8 mouse cellular contexts compared by ENCODE assay signal in genomic region chr2:75659629-75659960, GRCm38 (mm10). TPM values are rescaled to one million over a fixed set of nuclear protein-coding genes. Genes with fewer than 3 reads are reported as not detected.
A peak's percentile ranks its signal among the peaks of the same experiment; 100 is the strongest.
DNase-seq lines count a peak whose midpoint lies in the region; ATAC-seq and TF ChIP-seq lines count a peak whose summit lies in the region.

No protein-coding gene starts in this region.

- H3K27me3 ChIP-seq in MEL (ENCODE audit: control insufficient read depth in 1 of 2, insufficient read depth in 2 of 2, low read length in 2 of 2), result no peaks in the 10 kb centered on the region
- H3K27me3 ChIP-seq in hindbrain, embryonic 10.5 days (ENCODE audit: insufficient read depth, poor library complexity, severe bottlenecking), result no peaks in the 10 kb centered on the region
- no peaks in the 10 kb centered on the region for H3K27me3 ChIP-seq in lung, postnatal 0 days (replicated peaks; ENCODE audit: insufficient read depth, low read length)

- ATAC-seq in frontal cortex, adult (ENCODE audit: low TSS enrichment), result peak; percentile 75
- peak; percentile 77 for ATAC-seq in lung, postnatal 0 days

- no peaks in the 10 kb centered on the region for H3K9me3 ChIP-seq in MEL (replicated peaks; ENCODE audit: insufficient read depth, low read length)
- H3K9me3 ChIP-seq in hindbrain, embryonic 10.5 days, result no peaks in the 10 kb centered on the region
- no peaks in the 10 kb centered on the region for H3K9me3 ChIP-seq in lung, postnatal 0 days (ENCODE audit: low read length)

- peaks cover 30 to 44% of the 10 kb centered on the region in 2 experiments for H3K36me3 ChIP-seq in MEL (ENCODE audit: control insufficient read depth in 1 of 2, insufficient read depth in 2 of 2, low read length in 2 of 2)
- peaks cover 37% of the 10 kb centered on the region for H3K36me3 ChIP-seq in hindbrain, embryonic 10.5 days
- peaks cover 18% of the 10 kb centered on the region for H3K36me3 ChIP-seq in lung, postnatal 0 days (ENCODE audit: insufficient read depth, low read length)

- peak overlapping the region; percentile 84 to 98 for H3K4me3 ChIP-seq in MEL (ENCODE audit: control insufficient read depth in 1 of 2, insufficient read depth in 1 of 2, low read depth in 2 of 2, low read length in 2 of 2)
- H3K4me3 ChIP-seq in hindbrain, embryonic 10.5 days, result peak overlapping the region; percentile 96
- peak overlapping the region; percentile 97 for H3K4me3 ChIP-seq in lung, postnatal 0 days (ENCODE audit: low read depth, low read length)

- peak overlapping the region; percentile 100 for H3K9ac ChIP-seq in MEL (ENCODE audit: control insufficient read depth, low read depth, low read length, poor library complexity, severe bottlenecking)
- peak overlapping the region; percentile 97 for H3K9ac ChIP-seq in lung, postnatal 0 days (replicated peaks; ENCODE audit: low read depth)

- peak in 1 of 2 experiments; percentile 45; a peak in 1 of 4 replicates for TF ChIP-seq POLR2A in MEL (IDR thresholded peaks at IDR 0.05; ENCODE audit: control insufficient read depth in 1 of 2, insufficient read depth in 1 of 2, low read depth in 1 of 2, low read length in 2 of 2, poor library complexity in 1 of 2)

- H3K79me2 ChIP-seq in MEL (ENCODE audit: control insufficient read depth, insufficient read depth, low read length, poor library complexity), result peaks cover 49% of the 10 kb centered on the region

- peak overlapping the region; percentile 97 for H3K27ac ChIP-seq in MEL (ENCODE audit: control insufficient read depth, low read depth, low read length)
- peak overlapping the region; percentile 100 for H3K27ac ChIP-seq in hindbrain, embryonic 10.5 days
- peak overlapping the region; percentile 99 for H3K27ac ChIP-seq in lung, postnatal 0 days (ENCODE audit: low read length)

- TF ChIP-seq RAD21 in MEL (IDR thresholded peaks at IDR 0.05; ENCODE audit: low read depth, low read length), result no peak

- WGBS in hindbrain, embryonic 10.5 days, result under 1% methylated on average over 47 of the region's 47 CpGs
- under 1% methylated on average over 31 of the region's 47 CpGs for WGBS in lung, postnatal 0 days

- no peak for TF ChIP-seq EP300 in MEL (IDR thresholded peaks at IDR 0.05; ENCODE audit: low read depth in 1 of 2, low read length in 2 of 2)
- TF ChIP-seq EP300 in lung, postnatal 0 days (IDR thresholded peaks at IDR 0.05), result no peak

- no peak for TF ChIP-seq CTCF in MEL (IDR thresholded peaks at IDR 0.05 in 2 of 3, conservative IDR thresholded peaks at IDR 0.05 in 1 of 3; ENCODE audit: control insufficient read depth in 1 of 3, insufficient read depth in 1 of 3, low read depth in 2 of 3, low read length in 3 of 3, poor library complexity in 1 of 3, severe bottlenecking in 1 of 3)
- TF ChIP-seq CTCF in lung, postnatal 0 days (IDR thresholded peaks at IDR 0.05), result no peak

- peaks cover 3 to 15% of the 10 kb centered on the region in 2 experiments for H3K4me1 ChIP-seq in MEL (ENCODE audit: control insufficient read depth in 1 of 2, insufficient read depth in 2 of 2, low read length in 2 of 2)
- H3K4me1 ChIP-seq in hindbrain, embryonic 10.5 days (replicated peaks), result peaks cover 20% of the 10 kb centered on the region
- H3K4me1 ChIP-seq in lung, postnatal 0 days (ENCODE audit: insufficient read depth, low read depth, low read length), result peaks cover 9% of the 10 kb centered on the region; the same call in 1 of the 2 replicates

- DNase-seq in MEL (ENCODE audit: low read depth, low spot score), result peak; percentile 80
- DNase-seq in cerebellum, adult 9-10 months, result peak; percentile 89
- peak; percentile 88 for DNase-seq in hindbrain, embryonic 10.5 days (ENCODE audit: low spot score)
- peak; percentile 93 to 96 for DNase-seq in layer of hippocampus, postnatal 10 days (ENCODE audit: low spot score in 2 of 2)
- DNase-seq in lung, postnatal 0 days (ENCODE audit: low spot score), result peak; percentile 94
- DNase-seq in ovary, postnatal 10 days (ENCODE audit: low spot score), result peak; percentile 76
- DNase-seq in thymus, postnatal 0 days (ENCODE audit: low spot score), result peak; percentile 92

- peak overlapping the region; percentile 53 for H3K4me2 ChIP-seq in lung, postnatal 0 days (replicated peaks; ENCODE audit: low read depth, low read length)

TF ChIP-seq in MEL, 35 proteins besides CTCF, POLR2A, EP300 and RAD21:
- TF ChIP-seq ZMIZ1 (IDR thresholded peaks at IDR 0.05; ENCODE audit: low read depth, low read length) (no peak), POLR2AphosphoS2 (IDR thresholded peaks at IDR 0.05; ENCODE audit: low read length) (peak; percentile 55; the same call in 1 of the 2 replicates), NELFE (IDR thresholded peaks at IDR 0.05; ENCODE audit: low read depth, low read length) (no peak; the same call in 1 of the 2 replicates), POLR2AphosphoS5 (IDR thresholded peaks at IDR 0.05; ENCODE audit: borderline replicate concordance, low read depth, low read length) (no peak), JUND (IDR thresholded peaks at IDR 0.05; ENCODE audit: low read depth, low read length) (no peak), CHD2 (IDR thresholded peaks at IDR 0.05; ENCODE audit: low read length) (no peak), USF1 (IDR thresholded peaks at IDR 0.05; ENCODE audit: low read depth, low read length) (no peak), MAZ (IDR thresholded peaks at IDR 0.05; ENCODE audit: low read depth, low read length) (no peak; the same call in 1 of the 2 replicates), TCF12 (IDR thresholded peaks at IDR 0.05; ENCODE audit: low read depth, low read length) (peak; percentile 32), HCFC1 (IDR thresholded peaks at IDR 0.05; ENCODE audit: low read depth, low read length) (no peak), USF2 (IDR thresholded peaks at IDR 0.05; ENCODE audit: borderline replicate concordance in 1 of 2, insufficient read depth in 1 of 2, low read depth in 1 of 2, low read length in 2 of 2) (no peak), TAL1 (IDR thresholded peaks at IDR 0.05; ENCODE audit: low read length) (no peak), MYC (IDR thresholded peaks at IDR 0.05; ENCODE audit: low read depth, low read length) (0 out of 2 replicates have a peak, but pooled peaks have one; percentile 36), MXI1 (IDR thresholded peaks at IDR 0.05; ENCODE audit: low read depth, low read length) (peak; percentile 77), ETS1 (IDR thresholded peaks at IDR 0.05; ENCODE audit: low read depth, low read length) (no peak), BHLHE40 (IDR thresholded peaks at IDR 0.05; ENCODE audit: borderline replicate concordance, low read depth, low read length) (no peak), GATA1 (IDR thresholded peaks at IDR 0.05; ENCODE audit: low read depth, low read length) (no peak), SMC3 (IDR thresholded peaks at IDR 0.05; ENCODE audit: low read depth, low read length) (no peak), KAT2A (conservative IDR thresholded peaks at IDR 0.05; ENCODE audit: low read depth, low read length) (no peak; the same call in 1 of the 2 replicates), ELF1 (IDR thresholded peaks at IDR 0.05; ENCODE audit: low read depth, low read length) (no peak), MAX (IDR thresholded peaks at IDR 0.05; ENCODE audit: low read length) (no peak), MAFK (IDR thresholded peaks at IDR 0.05; ENCODE audit: borderline replicate concordance, low read depth, low read length) (no peak), UBTF (IDR thresholded peaks at IDR 0.05; ENCODE audit: borderline replicate concordance, insufficient read depth, low read depth, low read length) (peak; percentile 81; the same call in 1 of the 2 replicates), ZNF384 (IDR thresholded peaks at IDR 0.05; ENCODE audit: low read depth, low read length) (no peak)
TF ChIP-seq in MEL: peak in this region for 5.

RNA-seq across cellular contexts. Expression of gene Hnrnpa3, which starts 0.5 kb away (rescaled TPM):
- total RNA-seq in MEL (2012; rRNA removed), result 126 and 171 TPM in 2 replicates
- 100 to 1,000 TPM; 342 to 437 TPM for polyA plus RNA-seq in MEL (2012; ENCODE audit: insufficient read depth in 1 of 2, insufficient read length in 2 of 2, low read depth in 1 of 2, low replicate concordance in 2 of 2, missing spikeins in 1 of 2)
- 236 and 359 TPM in 2 replicates for polyA plus RNA-seq in hindbrain, embryonic 10.5 days (2016; fragmentation: Nextera tagmentation; extraction: Ambion mirVana)
- 100 to 1,000 TPM; 380 to 423 TPM for total RNA-seq in layer of hippocampus, postnatal 10 days (2021)
- 114 and 129 TPM in 2 replicates for polyA plus RNA-seq in lung, postnatal 0 days (2015; fragmentation: Nextera tagmentation; extraction: Ambion mirVana)
- polyA plus RNA-seq in thymus, postnatal 0 days (2015; fragmentation: Nextera tagmentation; extraction: Ambion mirVana), result 292 and 303 TPM in 2 replicates

RNA-seq across cellular contexts. Expression of gene Nfe2l2, which starts 44.8 kb away (rescaled TPM):
- 33.2 and 42.1 TPM in 2 replicates for total RNA-seq in MEL (2012; rRNA removed)
- polyA plus RNA-seq in MEL (2012; ENCODE audit: insufficient read depth in 1 of 2, insufficient read length in 2 of 2, low read depth in 1 of 2, low replicate concordance in 2 of 2, missing spikeins in 1 of 2), result 10 to 100 TPM in 1 of 2 experiments, not detected in 1; 59.1 TPM
- 24.0 and 27.1 TPM in 2 replicates for polyA plus RNA-seq in hindbrain, embryonic 10.5 days (2016; fragmentation: Nextera tagmentation; extraction: Ambion mirVana)
- 10 to 100 TPM in 1 of 2 experiments, 1 to 10 TPM in 1; 9.9 to 10.4 TPM for total RNA-seq in layer of hippocampus, postnatal 10 days (2021)
- 116 and 151 TPM in 2 replicates for polyA plus RNA-seq in lung, postnatal 0 days (2015; fragmentation: Nextera tagmentation; extraction: Ambion mirVana)
- 56.6 and 57.3 TPM in 2 replicates for polyA plus RNA-seq in thymus, postnatal 0 days (2015; fragmentation: Nextera tagmentation; extraction: Ambion mirVana)

Comparison
In these comparisons a context has a peak if more than half of its experiments do, and no peak if none do; other contexts are left out.
1. Peak in every context shown above with its lines: DNase-seq, ATAC-seq, H3K4me3 ChIP-seq and H3K27ac ChIP-seq.